Mouse (Mus musculus) limb, embryonic 14.5 days (tissue): ENCODE results near the gene Fabp1. TPM values are rescaled to one million over a fixed set of nuclear protein-coding genes. Genes with fewer than 3 reads are reported as not detected.
A peak's percentile ranks its signal among the peaks of the same experiment; 100 is the strongest.

Source experiments
- ATAC-seq: fragments of 200-750 bp; cut with Nextera tagmentation; 2 replicates; pipeline ENCODE4 v1.8.0; 2017; ENCODE audit warnings: low read depth, moderate number of reproducible peaks, moderate TSS enrichment; ENCODE audit not compliant: low FRiP score
- DNase-seq: peaks from one replicate; pipeline ENCODE4 v3.0.0-alpha.2; 2015; ENCODE audit warnings: low spot score
- H3K27ac ChIP-seq: fragments of 300-500 bp; sonication (generic); replicated peaks from 2 replicates; pipeline ENCODE4 v1.5.1; 2014; ENCODE audit warnings: low read depth, mild to moderate bottlenecking, low read length, moderate library complexity, mixed read lengths
- H3K27me3 ChIP-seq: fragments of 300-500 bp; sonication (generic); 2 replicates; pipeline ENCODE4 v1.6.1; 2014; ENCODE audit warnings: low read length, mixed read lengths; ENCODE audit not compliant: control insufficient read depth, insufficient read depth
- H3K36me3 ChIP-seq: fragments of 300-500 bp; sonication (generic); 2 replicates; pipeline ENCODE4 v1.6.1; 2014; ENCODE audit warnings: mild to moderate bottlenecking, low read length, moderate library complexity, mixed read lengths; ENCODE audit not compliant: control insufficient read depth, insufficient read depth
- H3K4me1 ChIP-seq: fragments of 300-500 bp; sonication (generic); 2 replicates; pipeline ENCODE4 v1.6.1; 2014; ENCODE audit warnings: antibody characterized with exemption, low read length, mixed read lengths; ENCODE audit not compliant: control insufficient read depth, insufficient read depth
- H3K4me2 ChIP-seq: fragments of 300-500 bp; sonication (generic); replicated peaks from 2 replicates; pipeline ENCODE4 v1.6.1; 2014; ENCODE audit warnings: low read depth, mild to moderate bottlenecking, low read length, moderate library complexity; ENCODE audit not compliant: severe bottlenecking
- H3K4me3 ChIP-seq: fragments of 300-500 bp; sonication (generic); replicated peaks from 2 replicates; pipeline ENCODE4 v1.5.1; 2014; ENCODE audit warnings: low read length
- H3K9ac ChIP-seq: fragments of 300-500 bp; sonication (generic); 2 replicates; pipeline ENCODE4 v1.6.1; 2014; ENCODE audit warnings: mild to moderate bottlenecking, low read depth, low read length, moderate library complexity; ENCODE audit not compliant: severe bottlenecking
- H3K9me3 ChIP-seq: fragments of 300-500 bp; sonication (generic); 2 replicates; pipeline ENCODE4 v1.6.1; 2016; ENCODE audit warnings: low read length; ENCODE audit not compliant: control insufficient read depth
- POLR2A ChIP-seq: fragments of 200-500 bp; IDR thresholded peaks from 2 replicates; pipeline ENCODE4 v1.8.0; 2012; ENCODE audit warnings: inconsistent platforms, mild to moderate bottlenecking, moderate library complexity, borderline replicate concordance; ENCODE audit not compliant: insufficient read depth, insufficient read length; ENCODE audit errors: extremely low read depth
- WGBS: fragments of 180-500 bp; shearing (Covaris S2); extraction: QIAGEN DNeasy Blood & Tissue Kit; methylation state at CpG from one replicate; pipeline ENCODE4 v1.1.7; 2014; 5-methylcytosine and 5-hydroxymethylcytosine counted together
- polyA plus RNA-seq, 2 experiments: library from polyadenylated mRNA; depleted of rRNA in 1 of 2; stranded (reverse) in 1 of 2; unstranded in 1 of 2; fragments of >200 nt; fragmentation: Nextera tagmentation in 1 of 2; extraction: Ambion mirVana in 1 of 2; gene quantifications; 2 replicates each; pipeline versions ENCODE4 v1.2.1 to v1.2.3; 2012 to 2014

Gene Fabp1
- polyA plus RNA-seq, 2 experiments = 0.23 TPM; not detected in 1

DNA sequence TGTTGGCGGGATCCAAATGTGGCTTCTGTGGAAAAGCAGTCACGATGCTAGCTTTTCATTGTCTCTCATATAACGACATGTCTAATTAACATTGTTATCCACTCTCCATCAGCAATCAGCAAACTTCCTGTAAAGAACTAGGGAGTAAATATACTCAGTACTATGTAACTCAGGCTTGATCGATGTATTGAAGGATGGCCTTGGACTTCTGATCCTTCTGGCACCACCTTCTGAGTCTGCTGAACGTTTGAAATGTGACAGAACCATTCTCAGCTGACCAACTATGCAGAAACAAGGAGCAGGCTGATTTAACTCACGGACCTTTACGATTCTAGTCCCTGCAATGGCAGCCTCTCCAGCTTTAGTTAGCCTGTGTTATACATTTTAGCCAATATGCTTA lies 38.3 kb upstream of the Fabp1 start:
- TF ChIP-seq POLR2A = no peak
- no peaks in the 10 kb centered on the region for H3K27me3 ChIP-seq
- ATAC-seq = no peak
- 61% methylated on average over 7 of the region's 7 CpGs for WGBS
- no peaks in the 10 kb centered on the region for H3K4me1 ChIP-seq
- H3K4me2 ChIP-seq = no peak overlapping the region
- no peaks in the 10 kb centered on the region for H3K36me3 ChIP-seq
- H3K4me3 ChIP-seq = no peak overlapping the region
- no peak overlapping the region for H3K9ac ChIP-seq
- no peak for DNase-seq
- no peaks in the 10 kb centered on the region for H3K9me3 ChIP-seq
- H3K27ac ChIP-seq = no peak overlapping the region

DNA sequence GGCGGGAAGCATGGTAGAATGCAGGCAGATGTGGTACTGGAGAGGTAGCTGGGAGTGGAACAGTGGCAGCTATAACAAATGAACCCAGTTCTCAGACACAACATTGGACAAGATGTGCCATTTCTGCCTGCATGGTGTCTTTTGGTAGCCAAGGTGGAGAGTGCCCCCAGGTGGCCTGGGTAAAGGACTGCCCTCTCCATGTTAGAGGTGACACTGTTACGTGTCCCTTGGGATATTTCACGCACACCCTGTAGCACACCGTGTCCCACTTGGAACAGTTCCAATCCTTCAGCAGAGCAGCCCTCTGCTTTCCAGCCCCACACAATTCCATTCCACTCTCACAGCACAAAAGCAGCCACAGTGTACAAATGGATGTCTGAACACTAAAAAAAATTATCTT lies 37.4 kb upstream of the Fabp1 start:
- 57% methylated on average over 4 of the region's 4 CpGs for WGBS
- no peak for DNase-seq
- Histone ChIP-seq H3K4me3 (no peak overlapping the region), H3K9me3 (no peaks in the 10 kb centered on the region), H3K9ac (no peak overlapping the region), H3K36me3 (no peaks in the 10 kb centered on the region), H3K27me3 (no peaks in the 10 kb centered on the region), H3K4me2 (no peak overlapping the region), H3K27ac (no peak overlapping the region), H3K4me1 (no peaks in the 10 kb centered on the region)
- no peak for ATAC-seq
- TF ChIP-seq POLR2A = no peak

- 40% methylated on average over 6 of the region's 6 CpGs for WGBS
- no peak overlapping the region for H3K9ac ChIP-seq
- no peak overlapping the region for H3K4me3 ChIP-seq
- DNase-seq = no peak
- no peak for TF ChIP-seq POLR2A
- no peaks in the 10 kb centered on the region for H3K9me3 ChIP-seq
- H3K4me1 ChIP-seq = no peaks in the 10 kb centered on the region
- H3K4me2 ChIP-seq = no peak overlapping the region
- no peak overlapping the region for H3K27ac ChIP-seq
- H3K36me3 ChIP-seq = no peaks in the 10 kb centered on the region
- ATAC-seq = no peak; the same call in 1 of the 2 replicates
- no peaks in the 10 kb centered on the region for H3K27me3 ChIP-seq
These were observed 35.2 kb upstream of the Fabp1 start for GRCm38 (mm10) chr6:71164394-71164793.

GRCm38 (mm10) chr6:71166551-71167169 lies 33.0 kb upstream of the Fabp1 start:
- no peaks in the 10 kb centered on the region for H3K9me3 ChIP-seq
- DNase-seq (peak; percentile 58), ATAC-seq (0 out of 2 replicates have a peak, but pooled peaks have one; percentile 41)
- H3K4me3 ChIP-seq = no peak overlapping the region
- H3K27me3 ChIP-seq = no peaks in the 10 kb centered on the region
- WGBS = 41% methylated on average over 6 of the region's 6 CpGs
- H3K4me2 ChIP-seq = no peak overlapping the region
- H3K4me1 ChIP-seq = no peaks in the 10 kb centered on the region
- TF ChIP-seq POLR2A = no peak
- H3K27ac ChIP-seq = no peak overlapping the region
- H3K36me3 ChIP-seq = no peaks in the 10 kb centered on the region
- H3K9ac ChIP-seq = no peak overlapping the region

DNA sequence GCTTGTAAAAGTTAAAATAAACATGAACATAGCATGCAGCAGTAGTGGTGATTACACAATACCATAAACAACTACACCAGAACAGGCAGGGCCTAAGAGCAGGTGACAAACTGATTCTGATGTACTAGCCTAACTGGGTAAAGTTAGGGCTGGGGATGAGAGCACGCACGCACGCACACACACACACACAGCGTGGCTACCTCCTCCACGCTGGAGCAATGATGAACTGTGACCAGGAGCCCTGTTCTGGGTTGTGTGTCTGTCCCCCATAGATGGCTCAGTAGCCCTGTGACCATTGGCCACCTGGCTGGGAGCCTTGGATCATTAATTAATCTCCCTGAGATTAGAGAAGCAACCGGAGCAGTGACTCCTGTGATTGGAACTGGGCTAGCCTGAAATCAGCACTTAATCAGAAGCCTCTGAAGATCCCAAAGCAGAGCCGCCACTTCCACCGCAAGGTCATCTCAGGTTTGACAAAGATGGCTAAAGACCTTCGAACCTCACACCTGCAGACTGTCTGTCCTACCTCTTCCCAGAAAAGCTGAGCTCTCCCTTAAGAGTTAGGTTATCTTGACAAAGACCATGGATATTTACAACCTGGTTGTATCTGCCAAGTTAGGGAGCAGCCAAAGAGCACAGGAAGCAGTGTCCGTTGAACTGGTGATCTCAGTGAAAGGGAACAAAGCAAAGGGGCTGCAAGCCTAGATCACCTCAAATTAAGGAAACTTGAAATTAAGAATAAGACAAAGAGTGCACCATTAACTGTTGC lies 26.6 kb upstream of the Fabp1 start:
- 91% methylated on average over 10 of the region's 10 CpGs for WGBS
- DNase-seq (no peak), ATAC-seq (no peak)

More for the DNA sequence above, 26.6 kb upstream of the Fabp1 start:
- H3K27me3 ChIP-seq = no peaks in the 10 kb centered on the region
- H3K9ac ChIP-seq = no peak overlapping the region
- H3K4me1 ChIP-seq = no peaks in the 10 kb centered on the region
- H3K36me3 ChIP-seq = no peaks in the 10 kb centered on the region
- no peak overlapping the region for H3K27ac ChIP-seq
- no peak overlapping the region for H3K4me3 ChIP-seq
- TF ChIP-seq POLR2A = no peak
- no peaks in the 10 kb centered on the region for H3K9me3 ChIP-seq
- H3K4me2 ChIP-seq = no peak overlapping the region
